Comparison of ENCODE assay signal across 32 mouse cellular contexts in genomic region chr5:148501228-148501957, GRCm38 (mm10). TPM values are rescaled to one million over a fixed set of nuclear protein-coding genes. Genes with fewer than 3 reads are reported as not detected.
DNase-seq lines count a peak whose midpoint lies in the region; TF ChIP-seq lines count a peak whose summit lies in the region.
"Had no signal": no experiment of that assay in that cellular context is flagged by ENCODE, and none has a peak within 500 bp of the region (broad histone marks: within the 10 kb centered on the region; RNA-seq: fewer than 3 reads in every experiment).

No protein-coding gene starts in this region.

- TF ChIP-seq RAD21 in MEL (IDR thresholded peaks at IDR 0.05; ENCODE audit: low read depth, low read length), result no peak

- H3K4me3 ChIP-seq in MEL (ENCODE audit: control insufficient read depth in 1 of 2, insufficient read depth in 1 of 2, low read depth in 2 of 2, low read length in 2 of 2), result no peak overlapping the region
- H3K4me3 ChIP-seq: embryonic facial prominence, embryonic 10.5 days; embryonic facial prominence, embryonic 15.5 days; forebrain, embryonic 13.5 days; hindbrain, embryonic 13.5 days; limb, embryonic 10.5 days; limb, embryonic 15.5 days; liver, embryonic 13.5 days; megakaryocyte, embryonic 14.5 days; midbrain, embryonic 13.5 days; neural tube, embryonic 15.5 days; stomach, embryonic 15.5 days had no signal

- H3K4me1 ChIP-seq in MEL (ENCODE audit: control insufficient read depth in 1 of 2, insufficient read depth in 2 of 2, low read length in 2 of 2), result peaks cover 0 to 17% of the 10 kb centered on the region in 2 experiments; a peak in 2 of 4 replicates
- H3K4me1 ChIP-seq: embryonic facial prominence, embryonic 10.5 days; embryonic facial prominence, embryonic 15.5 days; forebrain, embryonic 13.5 days; hindbrain, embryonic 13.5 days; limb, embryonic 10.5 days; limb, embryonic 15.5 days; megakaryocyte, embryonic 14.5 days; midbrain, embryonic 13.5 days; neural tube, embryonic 15.5 days; stomach, embryonic 15.5 days had no signal

- no peak for TF ChIP-seq CTCF in MEL (IDR thresholded peaks at IDR 0.05 in 2 of 3, conservative IDR thresholded peaks at IDR 0.05 in 1 of 3; ENCODE audit: control insufficient read depth in 1 of 3, insufficient read depth in 1 of 3, low read depth in 2 of 3, low read length in 3 of 3, poor library complexity in 1 of 3, severe bottlenecking in 1 of 3)

- H3K79me2 ChIP-seq in MEL (ENCODE audit: control insufficient read depth, insufficient read depth, low read length, poor library complexity), result no peaks in the 10 kb centered on the region

- DNase-seq in 3134 (ENCODE audit: extremely low read depth, insufficient read length, low spot score) (peak; percentile 39), 416B (ENCODE audit: low read depth) (peak; percentile 82), MEL (ENCODE audit: low read depth, low spot score) (no peak)
- DNase-seq in induced T-regulatory cell, adult 2 months (ENCODE audit: low read depth), result peak; percentile 82
- DNase-seq in yolk sac, embryonic 10.5 days (ENCODE audit: low spot score), result no peak
- no peak for DNase-seq in kidney, adult 11 months
- DNase-seq in cerebellum, adult 9-11 months, result no peak
- no peak for DNase-seq in spleen, adult 12 weeks (ENCODE audit: low spot score)
- DNase-seq: adrenal gland, adult 2 months; adrenal gland, postnatal 36 days; cerebellum, adult 18-20 months; cerebellum, postnatal 25 days; gastrocnemius, postnatal 10 days; heart, adult 18-20 months; heart, postnatal 4 days; kidney, adult 2 months; kidney, postnatal 4 days; layer of hippocampus, postnatal 36 days; liver, embryonic 13.5 days; thymus, postnatal 36 days had no signal

- no peak for TF ChIP-seq EP300 in MEL (IDR thresholded peaks at IDR 0.05; ENCODE audit: low read depth in 1 of 2, low read length in 2 of 2)

- no peaks in the 10 kb centered on the region for H3K27me3 ChIP-seq in MEL (ENCODE audit: control insufficient read depth in 1 of 2, insufficient read depth in 2 of 2, low read length in 2 of 2)
- H3K27me3 ChIP-seq: CH12.LX; embryonic facial prominence, embryonic 15.5 days; forebrain, embryonic 13.5 days; hindbrain, embryonic 13.5 days; limb, embryonic 15.5 days; liver, embryonic 13.5 days; midbrain, embryonic 13.5 days; neural tube, embryonic 15.5 days; Patski; stomach, embryonic 15.5 days had no signal

- peaks cover 2% of the 10 kb centered on the region in 2 experiments; a peak in 3 of 4 replicates for H3K36me3 ChIP-seq in MEL (ENCODE audit: control insufficient read depth in 1 of 2, insufficient read depth in 2 of 2, low read length in 2 of 2)

- no peak for TF ChIP-seq POLR2A in MEL (IDR thresholded peaks at IDR 0.05; ENCODE audit: control insufficient read depth in 1 of 2, insufficient read depth in 1 of 2, low read depth in 1 of 2, low read length in 2 of 2, poor library complexity in 1 of 2)

- no peak overlapping the region for H3K9ac ChIP-seq in MEL (ENCODE audit: control insufficient read depth, low read depth, low read length, poor library complexity, severe bottlenecking)
- H3K9ac ChIP-seq: embryonic facial prominence, embryonic 15.5 days; forebrain, embryonic 13.5 days; hindbrain, embryonic 13.5 days; limb, embryonic 15.5 days; liver, embryonic 13.5 days; midbrain, embryonic 13.5 days; neural tube, embryonic 15.5 days; stomach, embryonic 15.5 days had no signal

- no peak overlapping the region for H3K27ac ChIP-seq in MEL (ENCODE audit: control insufficient read depth, low read depth, low read length)
- H3K27ac ChIP-seq: embryonic facial prominence, embryonic 10.5 days; embryonic facial prominence, embryonic 15.5 days; forebrain, embryonic 13.5 days; hindbrain, embryonic 13.5 days; limb, embryonic 10.5 days; limb, embryonic 15.5 days; liver, embryonic 13.5 days; midbrain, embryonic 13.5 days; neural tube, embryonic 15.5 days; stomach, embryonic 15.5 days had no signal

- H3K9me3 ChIP-seq in MEL (replicated peaks; ENCODE audit: insufficient read depth, low read length), result no peaks in the 10 kb centered on the region
- H3K9me3 ChIP-seq: limb, embryonic 10.5 days; limb, embryonic 15.5 days; liver, embryonic 13.5 days; neural tube, embryonic 15.5 days; stomach, embryonic 15.5 days had no signal

TF ChIP-seq in MEL, 35 proteins besides CTCF, POLR2A, EP300 and RAD21:
- peak; percentile 19; the same call in 1 of the 2 replicates for TF ChIP-seq ETS1 (IDR thresholded peaks at IDR 0.05; ENCODE audit: low read depth, low read length)
- TF ChIP-seq UBTF (IDR thresholded peaks at IDR 0.05; ENCODE audit: borderline replicate concordance, insufficient read depth, low read depth, low read length), result no peak

RNA-seq across cellular contexts. Expression of gene Ubl3, which starts 51.2 kb away (rescaled TPM):
- total RNA-seq in MEL (2012; rRNA removed), result 41.0 and 50.7 TPM in 2 replicates
- polyA plus RNA-seq in MEL (2012; ENCODE audit: insufficient read depth in 1 of 2, insufficient read length in 2 of 2, low read depth in 1 of 2, low replicate concordance in 2 of 2, missing spikeins in 1 of 2), result 10 to 100 TPM in 1 of 2 experiments, not detected in 1; 59.0 TPM

Comparison
In these comparisons a context has a peak if more than half of its experiments do, and no peak if none do; other contexts are left out.
1. DNase-seq: peak in 3134 (single experiment), 416B (single experiment) and induced T-regulatory cell, adult 2 months (single experiment); none in MEL (single experiment), yolk sac, embryonic 10.5 days (single experiment), kidney, adult 11 months (single experiment), cerebellum, adult 9-11 months (single experiment) and spleen, adult 12 weeks (single experiment).